Comparison of ENCODE assay signal across 8 mouse cellular contexts in the genomic region with DNA sequence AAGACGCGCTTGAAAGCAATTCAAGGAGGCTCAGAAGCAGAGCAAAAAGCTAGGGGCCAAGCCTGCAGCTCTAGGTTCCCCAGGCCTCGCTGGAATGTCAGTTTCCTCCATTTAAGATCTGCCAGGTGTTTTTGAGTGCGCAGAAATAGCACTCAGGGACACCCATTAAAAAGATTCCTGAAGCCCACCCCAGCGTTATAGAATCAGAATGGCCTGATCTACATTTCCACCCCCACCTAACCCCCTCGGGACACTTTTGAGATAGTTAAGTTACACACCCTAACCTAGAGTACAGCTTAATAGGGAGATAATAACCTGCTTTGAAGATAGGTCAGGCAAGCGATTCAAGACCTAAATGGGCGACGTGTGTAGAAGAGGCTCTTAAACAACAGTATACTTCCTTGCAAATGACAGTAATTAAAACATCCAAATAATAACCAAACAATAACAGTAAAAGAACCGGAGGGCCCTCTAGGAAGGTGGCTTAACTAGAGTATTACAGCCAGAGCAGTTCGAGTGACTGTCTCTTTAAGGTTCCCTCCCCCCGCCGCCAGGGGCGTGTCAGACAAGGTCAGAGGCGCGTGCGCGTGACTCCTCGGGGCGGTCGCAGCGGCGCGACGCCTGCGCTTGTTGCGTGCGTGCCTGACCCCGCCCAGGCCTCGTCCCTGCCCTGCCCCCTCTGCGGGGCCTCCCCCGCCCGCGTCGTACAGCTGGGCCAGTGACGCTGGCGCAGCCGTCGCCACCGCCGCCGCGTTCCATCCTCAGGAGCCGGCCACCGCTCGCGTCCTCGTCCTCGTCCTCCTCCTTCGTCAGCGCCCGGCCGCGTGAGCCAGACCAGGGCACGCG. TPM values are rescaled to one million over a fixed set of nuclear protein-coding genes. Genes with fewer than 3 reads are reported as not detected.
DNase-seq lines count a peak whose midpoint lies in the region; ATAC-seq and TF ChIP-seq lines count a peak whose summit lies in the region.

A gene (plus strand): TSS at position 662 of the 846 bp plus-strand sequence.

- intact Hi-C loops in heart, adult 2 months (cut with DNase I): loop anchor here (2.0 to 5.0 kb wide), 4 partner anchors 31 to 152 kb away; no protein-coding TSS in a partner anchor

- peak within 1 kb of the TSS; percentile 97 for H3K27ac ChIP-seq in embryonic facial prominence, embryonic 13.5 days
- peak within 1 kb of the TSS; percentile 98 for H3K27ac ChIP-seq in heart, adult 2 months
- peak within 1 kb of the TSS; percentile 97 for H3K27ac ChIP-seq in limb, embryonic 13.5 days
- H3K27ac ChIP-seq in midbrain, embryonic 16.5 days (ENCODE audit: low read length): peak within 1 kb of the TSS; percentile 98

- peak; percentile 97 for ATAC-seq in embryonic facial prominence, embryonic 13.5 days (ENCODE audit: insufficient number of reproducible peaks, insufficient read depth, low FRiP score, low TSS enrichment, low read depth)
- ATAC-seq in limb, embryonic 13.5 days (ENCODE audit: low FRiP score, low read depth): peak; percentile 98
- peak; percentile 99 for ATAC-seq in midbrain, embryonic 16.5 days

- H3K79me2 ChIP-seq in heart, adult 2 months (replicated peaks; ENCODE audit: control insufficient read depth, insufficient read depth, low read length): peaks cover 3% of the 10 kb centered on the region; the same call in 1 of the 2 replicates

- peak within 1 kb of the TSS; percentile 72 for H3K4me2 ChIP-seq in embryonic facial prominence, embryonic 13.5 days
- H3K4me2 ChIP-seq in limb, embryonic 13.5 days (replicated peaks): peak within 1 kb of the TSS; percentile 79
- H3K4me2 ChIP-seq in midbrain, embryonic 16.5 days (ENCODE audit: low read length): peak within 1 kb of the TSS; percentile 89

- no peaks in the 10 kb centered on the region for H3K27me3 ChIP-seq in embryonic facial prominence, embryonic 13.5 days
- no peaks in the 10 kb centered on the region for H3K27me3 ChIP-seq in heart, adult 2 months (ENCODE audit: control insufficient read depth, insufficient read depth, low read length)
- H3K27me3 ChIP-seq in limb, embryonic 13.5 days: no peaks in the 10 kb centered on the region
- no peaks in the 10 kb centered on the region for H3K27me3 ChIP-seq in midbrain, embryonic 16.5 days (ENCODE audit: control insufficient read depth, insufficient read depth, low read depth, low read length)

- TF ChIP-seq POLR2A in heart, adult 2 months (IDR thresholded peaks at IDR 0.05; ENCODE audit: insufficient read depth, low read depth, low read length): peak; percentile 96

- TF ChIP-seq CTCF in heart, adult 2 months (IDR thresholded peaks at IDR 0.05): peak; percentile 61

- H3K9ac ChIP-seq in embryonic facial prominence, embryonic 13.5 days: peak within 1 kb of the TSS; percentile 95
- peak within 1 kb of the TSS; percentile 100 for H3K9ac ChIP-seq in heart, adult 2 months (ENCODE audit: low read depth, low read length)
- H3K9ac ChIP-seq in limb, embryonic 13.5 days: peak within 1 kb of the TSS; percentile 94
- H3K9ac ChIP-seq in midbrain, embryonic 16.5 days (ENCODE audit: low read depth, low read length): peak within 1 kb of the TSS; percentile 95

- H3K4me3 ChIP-seq in embryonic facial prominence, embryonic 13.5 days: peak within 1 kb of the TSS; percentile 94
- peak within 1 kb of the TSS; percentile 73 for H3K4me3 ChIP-seq in heart, adult 2 months
- peak within 1 kb of the TSS; percentile 95 for H3K4me3 ChIP-seq in limb, embryonic 13.5 days
- H3K4me3 ChIP-seq in midbrain, embryonic 16.5 days (ENCODE audit: low read depth, low read length): peak within 1 kb of the TSS; percentile 90

- peaks cover 18% of the 10 kb centered on the region for H3K4me1 ChIP-seq in embryonic facial prominence, embryonic 13.5 days
- peaks cover 14% of the 10 kb centered on the region for H3K4me1 ChIP-seq in heart, adult 2 months (ENCODE audit: control insufficient read depth, insufficient read depth, low read length)
- H3K4me1 ChIP-seq in limb, embryonic 13.5 days: peaks cover 17% of the 10 kb centered on the region
- peaks cover 17% of the 10 kb centered on the region for H3K4me1 ChIP-seq in midbrain, embryonic 16.5 days (ENCODE audit: control insufficient read depth, insufficient read depth, low read length)

- peak; percentile 97 for DNase-seq in 3134 (ENCODE audit: extremely low read depth, insufficient read length, low spot score)
- DNase-seq in adrenal gland, postnatal 36 days: peak; percentile 99
- peak; percentile 99 for DNase-seq in heart, adult 2 months
- DNase-seq in kidney, adult 8-10 months: peak; percentile 98 to 99
- DNase-seq in spleen, postnatal 10 days (ENCODE audit: low spot score in 2 of 2): peak; percentile 95 to 99

- H3K36me3 ChIP-seq in embryonic facial prominence, embryonic 13.5 days: no peaks in the 10 kb centered on the region
- H3K36me3 ChIP-seq in heart, adult 2 months (ENCODE audit: control insufficient read depth, insufficient read depth, low read length): peaks cover 23% of the 10 kb centered on the region
- no peaks in the 10 kb centered on the region for H3K36me3 ChIP-seq in limb, embryonic 13.5 days
- no peaks in the 10 kb centered on the region for H3K36me3 ChIP-seq in midbrain, embryonic 16.5 days (ENCODE audit: control insufficient read depth, insufficient read depth, low read length)

- WGBS in embryonic facial prominence, embryonic 13.5 days: 3% methylated on average over 54 of the region's 56 CpGs
- WGBS in heart, adult 2 months: 6% methylated on average over 56 of the region's 56 CpGs
- 1% methylated on average over 54 of the region's 56 CpGs for WGBS in limb, embryonic 13.5 days
- WGBS in midbrain, embryonic 16.5 days: 3% methylated on average over 53 of the region's 56 CpGs

- peak; percentile 99 for TF ChIP-seq EP300 in heart, adult 2 months (IDR thresholded peaks at IDR 0.05; ENCODE audit: insufficient read depth, low read depth, low read length)

- no peaks in the 10 kb centered on the region for H3K9me3 ChIP-seq in embryonic facial prominence, embryonic 13.5 days
- H3K9me3 ChIP-seq in limb, embryonic 13.5 days: no peaks in the 10 kb centered on the region
- H3K9me3 ChIP-seq in midbrain, embryonic 16.5 days (replicated peaks; ENCODE audit: control insufficient read depth, low read length, poor library complexity, severe bottlenecking): no peaks in the 10 kb centered on the region

RNA-seq across cellular contexts. Expression of the gene that starts here (rescaled TPM):
- total RNA-seq in adrenal gland, postnatal 36 days (2021): 10 to 100 TPM; 53.9 to 59.4 TPM
- 16.0 and 16.1 TPM in 2 replicates for polyA plus RNA-seq in embryonic facial prominence, embryonic 13.5 days (2015; fragmentation: Nextera tagmentation; extraction: Ambion mirVana)
- 10 to 100 TPM; 67.4 to 78.6 TPM for total RNA-seq in heart, adult 2 months (2021)
- polyA plus RNA-seq in heart, adult 2 months (2012; rRNA removed): 50.1 and 75.8 TPM in 2 replicates
- polyA plus RNA-seq in limb, embryonic 13.5 days (2015; fragmentation: Nextera tagmentation; extraction: Ambion mirVana): 14.3 and 15.7 TPM in 2 replicates
- 10.4 and 11.0 TPM in 2 replicates for polyA plus RNA-seq in midbrain, embryonic 16.5 days (2015; fragmentation: Nextera tagmentation; extraction: Ambion mirVana)

Comparison
In these comparisons a context has a peak if more than half of its experiments do, and no peak if none do; other contexts are left out.
1. Peak in every context shown above with its lines: DNase-seq, ATAC-seq, H3K4me3 ChIP-seq and H3K27ac ChIP-seq.